Mouse (Mus musculus): ENCODE measurements at regions not wholly inside any gene's neighbourhood (a gene's known extent, or its start where the extent isn't known, plus 50 kb on each side); places are given as distances from the start of the nearest gene placed in this dataset.

DNA sequence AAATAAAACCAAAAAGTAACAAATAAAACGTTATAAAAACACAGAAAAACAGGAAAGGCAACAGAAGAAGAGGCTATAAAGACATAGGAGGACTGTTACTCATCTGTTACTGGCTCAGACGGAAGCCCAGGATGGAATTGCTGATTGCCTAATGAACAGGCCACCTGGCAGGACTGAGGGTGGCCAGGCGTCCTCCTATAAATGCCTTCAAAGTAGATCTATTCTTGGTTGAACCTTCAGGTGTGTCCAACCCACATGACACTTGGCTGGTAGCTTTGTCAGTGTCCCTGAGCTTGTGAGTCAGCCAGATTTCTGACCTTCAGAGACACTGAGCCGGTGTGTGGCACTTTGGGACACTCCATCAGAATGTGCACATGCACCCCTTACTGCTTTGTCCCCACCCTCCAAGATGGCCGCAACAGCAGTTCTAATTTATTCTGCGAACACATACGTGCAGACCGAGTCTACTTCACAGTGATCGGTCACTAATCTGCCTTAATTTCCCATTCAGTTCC is 222.5 kb upstream of the Runx1 start:
- no peak for DNase-seq

DNA sequence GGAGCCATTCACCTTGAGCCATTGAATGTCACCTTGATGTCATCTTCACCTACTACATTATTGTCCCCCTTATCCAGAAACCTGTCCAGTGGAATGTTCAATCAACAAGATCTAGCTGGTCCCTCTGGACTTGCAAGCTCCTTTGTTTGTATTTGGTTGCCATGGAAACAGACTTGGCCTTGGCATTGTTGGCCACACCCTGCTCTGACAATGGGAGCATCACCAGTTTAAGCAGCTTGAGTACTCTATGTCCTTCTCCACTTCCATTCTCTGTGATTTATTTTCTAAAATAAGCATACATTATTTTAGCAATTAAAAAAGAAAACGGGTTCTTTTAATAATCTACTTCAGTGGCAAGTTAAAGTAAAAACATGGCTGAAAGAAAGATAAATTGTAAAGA is 221.6 kb upstream of the Runx1 start:
- DNase-seq = no peak

DNA sequence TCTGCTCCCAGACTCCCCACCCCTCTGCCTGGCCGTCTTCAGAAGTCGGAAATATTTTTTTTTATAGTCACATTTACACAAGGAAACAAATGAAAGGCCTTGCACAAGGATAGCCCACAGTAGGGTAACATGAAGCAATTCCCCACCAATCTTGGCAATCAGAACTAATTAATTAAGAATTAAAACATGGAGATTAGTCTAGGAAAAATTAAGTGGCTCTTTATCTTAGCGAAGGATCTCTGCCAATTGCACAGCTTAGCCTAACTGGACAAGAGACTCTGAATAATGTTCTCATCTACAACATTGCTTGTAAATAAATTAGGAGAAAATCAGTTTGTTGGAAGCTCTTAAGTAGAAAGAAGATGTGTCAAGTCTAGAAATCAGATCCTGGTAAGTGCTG is 220.3 kb upstream of the Runx1 start:
- no peak for DNase-seq

DNA sequence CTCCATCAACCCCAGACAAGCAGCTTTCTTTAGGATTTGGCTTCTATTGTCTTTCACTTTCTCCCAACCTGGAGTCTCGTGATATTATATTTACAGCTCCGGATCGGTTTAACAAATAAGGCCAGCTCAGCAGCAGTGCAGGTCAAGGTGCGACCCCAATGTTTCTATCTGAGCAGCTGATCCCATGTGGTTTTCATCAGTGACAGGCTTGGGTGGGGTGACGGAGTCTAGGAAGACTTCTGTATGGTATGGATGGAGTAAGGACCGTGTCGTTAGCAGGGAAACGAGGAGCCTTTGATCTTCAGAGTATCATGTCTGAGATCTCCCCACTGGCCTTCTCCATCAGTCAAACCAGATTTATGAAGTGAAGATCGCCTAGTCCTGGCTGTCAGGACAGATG is 217.4 kb upstream of the Runx1 start:
- DNase-seq = no peak

DNA sequence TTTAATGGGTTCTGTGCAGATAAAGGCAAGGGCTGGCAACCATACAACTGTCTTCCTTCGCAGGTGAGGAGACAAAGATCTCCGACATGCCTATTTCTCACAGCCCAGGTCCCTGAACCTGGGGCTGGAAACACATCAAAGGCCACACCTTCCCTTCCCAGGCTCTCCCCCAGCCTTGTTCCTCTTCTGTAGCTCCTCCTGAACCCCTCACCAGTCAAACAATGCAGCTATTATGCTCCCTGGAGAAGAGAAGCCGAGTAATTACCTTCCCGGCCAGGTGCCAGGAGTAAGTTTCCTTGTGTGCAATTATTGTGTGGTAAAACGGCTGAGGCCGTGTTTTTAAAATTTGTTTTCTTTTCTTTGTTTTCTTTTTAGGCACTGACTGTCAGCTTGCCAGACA is 217.0 kb upstream of the Runx1 start:
- DNase-seq = no peak

DNA sequence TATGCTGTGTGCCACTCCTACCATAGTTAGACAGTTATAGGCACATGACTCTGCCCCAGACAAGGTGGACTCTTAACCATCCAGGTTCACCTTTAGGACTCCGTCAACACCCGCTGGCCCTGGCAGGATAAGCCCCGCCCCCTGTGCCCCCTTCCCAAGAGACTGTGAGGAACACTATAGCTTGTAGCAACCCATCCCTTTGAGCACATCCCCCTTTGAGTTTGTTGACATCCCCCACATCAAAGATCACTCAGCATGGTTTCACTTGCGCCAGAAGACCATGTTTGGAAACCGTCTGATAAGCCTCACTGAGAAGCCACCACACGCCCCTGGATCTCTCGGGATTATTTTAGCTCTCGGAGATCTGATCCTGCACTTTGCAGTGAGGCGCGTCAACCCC is 216.5 kb upstream of the Runx1 start:
- DNase-seq = no peak

DNA sequence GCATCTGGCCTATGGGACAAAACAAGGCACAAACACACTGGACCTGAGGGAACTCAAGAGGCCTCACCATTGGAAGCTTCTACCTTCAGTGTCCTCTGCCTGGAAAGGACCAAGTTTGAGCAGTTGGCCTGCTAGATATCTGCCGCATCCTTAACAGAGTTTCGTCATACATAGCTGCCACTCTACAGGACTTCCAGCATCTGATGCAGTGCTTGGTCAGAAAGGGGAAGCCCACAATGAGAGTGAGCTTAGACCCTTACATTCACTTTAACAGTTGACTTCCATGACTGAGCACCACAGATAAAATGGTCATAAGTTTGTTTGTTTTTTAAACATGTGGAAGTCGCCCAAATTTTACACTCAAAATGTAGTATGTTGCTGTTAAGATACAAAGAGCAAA is 215.9 kb upstream of the Runx1 start:
- no peak for DNase-seq

DNA sequence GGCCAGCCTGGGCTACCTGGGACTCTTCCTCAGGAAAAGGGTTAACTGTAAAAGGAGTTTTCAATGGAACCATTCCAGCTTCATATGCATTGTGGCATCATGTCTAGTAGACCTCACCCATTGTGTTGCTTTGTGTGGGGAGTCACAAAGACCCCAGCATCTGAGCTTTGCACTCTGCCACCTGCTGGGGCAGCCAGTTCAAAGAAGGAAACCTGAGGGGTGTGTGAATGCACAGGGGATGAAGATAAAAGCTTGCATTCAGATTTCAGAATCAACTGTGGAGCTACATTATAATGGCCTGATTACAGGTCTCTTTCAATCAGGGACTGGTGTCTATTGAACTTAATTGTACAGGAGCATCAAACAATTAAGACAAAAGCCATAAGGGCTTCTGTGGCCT is 215.4 kb upstream of the Runx1 start:
- DNase-seq = no peak

DNA sequence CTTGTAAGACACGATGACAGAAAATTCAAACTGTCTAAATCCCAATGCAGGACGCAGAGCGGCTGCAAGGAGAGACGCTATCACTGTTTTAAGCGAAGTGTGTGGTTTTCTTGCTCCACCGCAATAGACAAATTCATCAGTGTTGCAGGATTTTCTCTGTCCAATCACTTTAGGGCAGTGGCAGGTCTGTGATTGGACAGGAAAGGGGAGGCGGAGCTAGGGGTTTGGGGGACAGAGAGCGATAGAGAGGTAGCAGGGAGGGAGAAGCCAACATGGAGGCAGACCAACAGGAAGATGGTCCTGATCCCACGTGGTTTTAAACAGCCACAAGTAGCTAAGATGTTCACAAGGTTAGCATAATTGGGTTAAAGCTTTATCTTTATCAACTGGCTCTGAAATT is 209.7 kb upstream of the Runx1 start:
- DNase-seq = no peak

DNA sequence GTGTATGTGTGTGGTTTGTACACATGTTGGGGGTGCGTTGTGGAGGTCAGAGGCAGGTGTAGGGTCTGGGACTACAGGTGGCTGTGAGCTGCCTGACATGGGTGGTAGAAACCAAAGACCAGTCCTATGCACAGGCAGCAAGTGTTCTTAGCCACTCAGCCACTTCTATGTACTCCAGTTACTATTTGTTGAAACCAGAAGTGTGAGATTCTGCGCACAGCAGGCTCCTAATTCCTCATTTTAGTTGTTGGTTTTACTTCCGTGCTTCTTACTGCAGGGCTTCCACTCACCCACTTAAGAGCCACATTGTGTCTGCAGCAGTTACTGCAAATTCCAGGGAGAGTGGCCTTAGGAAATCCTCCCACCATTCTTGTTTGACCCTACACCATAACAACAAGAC is 208.0 kb upstream of the Runx1 start:
- DNase-seq = no peak

DNA sequence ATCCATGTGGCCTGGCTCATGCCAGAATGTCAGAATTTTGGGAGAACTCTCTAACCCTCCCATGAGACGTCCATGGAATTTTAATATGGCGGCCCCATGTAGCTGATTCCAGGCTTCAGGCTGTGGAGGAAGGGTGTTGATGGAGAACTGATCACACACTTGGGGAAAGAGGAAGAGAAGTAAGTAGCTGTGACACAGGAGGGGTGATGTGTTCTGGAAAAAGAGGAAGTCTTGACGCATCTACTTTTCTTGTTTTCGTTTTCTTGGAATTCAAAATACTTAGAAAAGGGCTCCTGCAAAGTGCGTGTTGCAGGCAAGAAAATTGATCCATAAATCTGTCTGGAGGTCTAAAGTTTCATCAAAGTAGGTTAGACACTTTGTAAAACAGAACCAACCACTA is 205.7 kb upstream of the Runx1 start:
- DNase-seq = no peak

DNA sequence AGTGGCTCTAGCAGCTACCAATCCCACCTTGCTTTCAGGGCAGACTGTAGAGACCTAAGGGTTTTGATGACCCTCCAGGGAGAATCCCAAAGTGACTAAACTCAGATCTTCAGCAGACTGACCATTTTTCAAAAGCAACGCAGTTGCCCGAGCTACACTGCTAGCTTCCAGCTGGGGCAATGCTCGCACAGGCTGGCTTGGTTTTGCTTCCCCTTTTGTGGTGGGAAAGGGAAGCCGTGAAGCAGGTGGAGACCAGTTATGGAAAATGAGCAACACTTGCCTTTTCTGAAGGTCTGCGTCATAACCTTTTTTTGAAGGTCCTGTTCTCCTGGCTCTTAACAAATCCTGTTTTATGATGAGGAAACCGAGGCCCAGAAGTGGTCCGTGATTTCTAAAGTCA is 202.7 kb upstream of the Runx1 start:
- DNase-seq = peak; percentile 3

DNA sequence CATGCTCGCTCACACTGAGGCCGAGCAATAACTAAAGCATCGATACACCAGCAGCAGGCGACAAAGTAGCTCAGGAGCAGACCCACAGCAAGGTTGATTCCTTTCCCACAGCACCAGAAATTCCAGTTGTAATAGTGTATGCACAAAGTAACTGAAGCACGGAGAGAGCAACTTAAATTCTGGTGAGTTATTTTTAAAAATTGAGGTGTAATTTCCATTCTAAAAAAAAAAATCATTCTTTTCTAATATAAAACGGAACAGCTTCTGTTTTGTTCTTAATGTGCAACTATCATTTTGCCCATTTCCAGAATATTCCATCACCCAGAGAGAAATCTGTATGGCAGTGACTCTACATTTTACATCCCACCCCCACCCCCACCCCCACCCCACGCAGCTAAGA is 202.1 kb upstream of the Runx1 start:
- DNase-seq = no peak

DNA sequence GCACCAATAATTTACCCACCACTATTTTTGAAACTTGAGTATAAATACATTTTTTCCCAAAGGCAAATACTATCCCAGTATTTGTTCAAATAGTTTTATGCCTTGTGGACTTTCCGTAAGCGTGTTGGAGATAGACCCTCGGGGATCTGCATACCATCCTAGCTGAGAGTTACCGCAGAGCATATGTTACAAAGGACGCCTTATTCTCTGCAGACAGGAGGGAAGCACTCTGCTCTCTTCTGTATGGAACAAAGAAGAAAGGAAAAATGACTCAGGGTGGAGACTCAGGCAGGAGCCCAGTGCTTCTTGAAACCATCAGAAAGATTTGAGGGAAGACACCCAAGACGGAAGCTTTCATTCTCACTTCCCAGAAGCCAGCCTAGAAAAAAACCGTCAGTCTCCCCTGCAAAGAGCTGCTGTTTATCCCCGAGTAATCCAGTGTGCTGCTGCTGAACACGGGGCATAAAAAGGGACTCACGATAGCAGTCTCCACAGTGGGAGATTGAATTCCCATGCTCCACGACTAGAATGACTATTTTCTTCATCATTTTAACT is 200.2 kb upstream of the Runx1 start:
- no peak for DNase-seq

DNA sequence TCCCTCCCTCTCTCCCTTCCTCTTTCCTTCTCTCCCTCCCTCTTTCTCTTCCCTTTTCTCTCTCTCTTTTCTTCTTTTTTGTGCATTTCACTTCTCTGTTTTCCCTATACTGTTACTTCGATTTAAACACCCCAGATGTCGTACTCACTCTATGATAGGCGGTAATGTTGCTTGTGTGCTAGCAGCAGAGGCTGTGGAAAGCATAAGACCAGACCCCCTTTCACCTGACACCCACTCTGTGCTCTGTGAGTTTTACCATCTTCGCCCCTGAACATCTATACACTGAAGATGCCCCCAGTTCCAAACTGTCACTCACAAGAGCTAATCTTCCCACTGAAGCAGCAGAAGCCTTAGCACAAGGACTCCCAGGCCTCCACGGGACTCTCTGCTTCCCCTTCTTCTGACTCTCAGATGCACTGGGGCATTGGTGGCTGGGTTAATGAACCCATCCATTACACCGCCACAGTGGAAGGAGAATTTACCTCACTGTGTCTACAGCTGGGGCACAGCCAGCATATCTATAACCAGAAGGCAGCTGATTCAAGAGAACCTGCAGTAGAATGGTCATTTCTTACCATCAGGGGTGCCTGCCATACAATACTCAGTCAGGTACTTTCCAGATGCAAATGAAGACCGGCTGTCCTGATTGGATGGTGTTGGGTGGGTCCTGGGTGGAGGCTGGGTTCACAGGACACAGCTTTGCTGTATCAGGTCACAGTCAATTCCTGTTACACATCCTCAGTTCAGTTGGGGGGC is 194.0 kb upstream of the Runx1 start:
- no peak for DNase-seq

DNA sequence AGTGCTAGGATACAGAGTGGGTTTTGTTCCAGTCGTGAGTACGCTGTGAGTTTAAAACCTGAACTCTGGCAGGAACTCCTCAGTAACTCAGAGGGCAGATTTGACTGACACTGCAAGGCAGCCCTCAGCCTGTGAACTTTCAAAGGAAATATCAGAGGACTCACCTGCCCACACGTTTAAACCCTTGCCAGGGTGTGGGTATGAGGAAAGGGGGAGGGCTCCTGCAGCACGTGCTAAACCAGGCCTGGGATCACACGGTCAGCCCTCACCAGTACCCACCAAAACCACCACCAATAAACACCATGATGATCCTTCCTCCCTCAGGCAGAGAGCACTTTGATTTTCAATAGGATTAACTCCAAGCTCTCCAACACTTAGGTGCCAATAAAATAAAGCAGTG is 192.8 kb upstream of the Runx1 start:
- DNase-seq = no peak

DNA sequence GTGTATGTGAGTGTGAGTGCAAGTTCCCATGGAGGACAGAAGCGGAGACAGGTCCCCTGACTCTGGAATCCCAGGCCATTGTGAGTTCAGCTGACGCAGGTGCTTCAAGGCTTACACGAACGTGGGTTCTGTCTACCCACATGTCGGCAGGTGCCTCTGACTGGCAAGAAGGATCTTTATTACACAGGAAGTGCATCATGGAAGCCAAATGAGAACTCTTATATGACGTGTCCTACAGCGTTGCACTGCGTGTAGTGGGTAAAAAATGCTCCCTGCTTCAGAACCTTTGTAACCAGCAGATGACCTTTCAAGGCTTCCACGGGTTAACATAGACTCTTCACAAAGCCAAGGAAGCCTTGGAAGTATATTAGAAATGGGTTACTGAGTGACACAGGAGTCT is 191.1 kb upstream of the Runx1 start:
- no peak for DNase-seq

DNA sequence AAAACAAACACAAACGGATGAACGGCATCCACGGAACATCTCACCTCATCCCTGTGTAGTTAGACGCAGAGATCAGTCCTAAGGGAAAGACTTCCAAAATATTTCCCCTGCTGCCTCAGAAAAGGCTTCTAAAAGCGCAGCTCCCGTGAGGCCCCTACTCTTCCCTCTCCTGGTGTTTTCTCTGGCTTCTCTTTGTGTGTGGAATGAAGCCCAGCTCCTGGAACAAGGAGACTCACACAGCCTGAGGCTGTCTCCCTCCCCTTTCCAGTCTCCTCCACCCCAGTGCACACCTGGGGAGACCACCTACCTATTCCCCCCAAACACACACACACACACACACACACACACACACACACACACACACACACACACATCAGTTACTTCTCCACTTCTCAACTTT is 189.7 kb upstream of the Runx1 start:
- no peak for DNase-seq

DNA sequence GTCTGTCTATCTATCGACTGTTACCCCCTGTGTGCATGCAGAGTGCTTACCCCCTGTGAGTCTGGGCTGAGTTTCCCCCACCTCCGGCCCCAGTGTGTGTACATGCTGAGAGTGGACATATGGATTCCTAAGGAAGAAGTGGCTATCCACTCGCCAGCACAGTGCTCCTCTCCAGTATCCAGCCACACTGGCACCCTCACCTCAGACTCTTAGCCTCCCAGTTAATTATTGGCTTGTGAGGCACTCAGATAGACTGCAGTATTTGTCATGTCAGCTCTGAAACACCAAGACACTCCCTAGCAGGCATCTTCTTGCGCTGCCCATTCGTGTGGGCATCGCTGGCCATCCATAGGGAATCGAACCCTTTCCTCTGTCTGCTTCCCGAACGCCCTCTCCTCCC is 189.0 kb upstream of the Runx1 start:
- DNase-seq = no peak

DNA sequence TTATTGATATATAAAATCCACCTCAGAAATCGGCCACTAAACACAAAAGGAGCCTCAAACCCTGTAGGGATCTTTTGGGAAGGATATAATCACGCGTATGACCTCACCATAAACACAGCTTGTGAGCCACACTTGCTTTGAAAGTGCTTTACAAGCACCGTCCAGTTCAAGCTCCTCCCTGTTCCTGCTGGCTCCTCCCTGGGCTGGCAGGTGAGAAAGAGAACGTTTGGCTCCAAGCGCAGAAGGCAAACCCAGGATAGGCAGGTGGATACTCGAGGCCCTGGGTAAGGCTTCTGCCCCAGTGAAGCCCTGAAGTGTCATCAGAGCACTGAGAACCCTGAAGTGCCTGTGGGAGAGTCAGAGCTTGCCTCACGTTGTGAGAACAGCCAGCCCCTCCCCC is 187.9 kb upstream of the Runx1 start:
- no peak for DNase-seq

DNA sequence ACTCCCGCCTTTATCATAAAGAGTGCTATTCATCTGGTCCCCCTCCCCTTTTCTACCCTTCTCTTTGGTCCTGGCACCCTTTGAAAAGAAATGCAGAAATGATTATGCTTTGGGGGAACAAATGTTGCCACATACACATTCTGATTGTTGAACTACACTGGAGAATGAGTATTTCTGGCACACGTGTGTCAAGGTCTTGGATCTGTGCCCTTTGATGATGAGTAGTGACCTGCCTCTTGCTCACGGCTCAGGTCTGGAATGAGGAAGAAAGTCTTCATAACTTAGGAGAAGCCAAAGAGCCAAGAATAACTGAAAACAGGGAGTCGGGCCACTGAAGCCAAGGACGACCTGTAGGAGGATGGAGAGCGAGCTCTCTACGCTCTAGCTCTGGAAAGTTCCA is 187.3 kb upstream of the Runx1 start:
- DNase-seq = no peak

DNA sequence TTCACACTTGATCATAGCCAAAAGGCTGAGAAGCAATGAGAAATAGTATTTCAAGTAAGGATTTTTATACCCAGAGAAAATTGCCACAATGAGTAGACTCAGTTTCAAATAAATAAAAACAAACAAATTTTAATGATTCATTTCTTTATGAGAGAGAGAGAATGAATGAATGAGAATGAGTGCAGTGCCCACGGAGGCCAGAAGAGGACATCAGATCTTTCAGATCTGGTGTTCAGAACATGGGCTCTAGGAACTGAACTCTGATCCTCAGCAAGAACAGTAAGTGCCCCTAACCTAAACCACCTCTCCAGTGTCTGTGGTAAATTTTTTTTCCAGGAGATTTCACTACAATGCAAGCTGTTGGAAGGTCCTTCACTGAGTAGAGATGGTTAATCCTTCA is 185.5 kb upstream of the Runx1 start:
- no peak for DNase-seq

DNA sequence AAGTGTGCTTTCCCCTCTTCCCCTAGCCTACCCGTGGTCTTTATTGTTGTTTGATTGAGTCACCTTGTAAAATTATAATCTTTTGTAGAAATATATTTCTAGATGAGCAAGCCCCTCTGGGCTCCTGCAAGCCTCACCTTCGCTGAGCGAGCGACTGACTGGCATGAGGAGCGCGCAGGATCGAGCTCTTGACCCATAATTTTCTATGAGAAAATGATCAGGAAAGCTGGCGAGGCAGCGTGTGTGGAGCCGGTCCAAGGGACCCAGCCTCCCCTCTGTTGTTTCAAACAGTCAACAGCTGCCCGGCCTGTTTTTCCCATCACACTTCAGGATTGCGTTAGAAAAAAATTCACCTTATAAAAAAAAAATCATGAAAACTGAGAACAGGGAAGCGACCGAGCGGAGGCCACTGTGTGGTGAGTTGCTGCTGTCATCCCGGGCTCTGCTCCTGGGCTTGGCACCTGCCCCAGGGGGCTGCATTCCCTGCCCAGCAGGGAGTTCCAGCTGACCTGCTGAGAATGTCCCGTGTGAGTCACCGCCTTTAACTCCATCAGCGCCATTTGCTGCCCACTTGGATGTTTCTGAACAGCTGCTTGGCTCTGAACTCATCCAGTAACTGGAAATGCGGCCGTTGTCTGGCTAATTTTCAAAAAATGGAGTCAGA is 180.5 kb upstream of the Runx1 start:
- peak; percentile 22 for DNase-seq

DNA sequence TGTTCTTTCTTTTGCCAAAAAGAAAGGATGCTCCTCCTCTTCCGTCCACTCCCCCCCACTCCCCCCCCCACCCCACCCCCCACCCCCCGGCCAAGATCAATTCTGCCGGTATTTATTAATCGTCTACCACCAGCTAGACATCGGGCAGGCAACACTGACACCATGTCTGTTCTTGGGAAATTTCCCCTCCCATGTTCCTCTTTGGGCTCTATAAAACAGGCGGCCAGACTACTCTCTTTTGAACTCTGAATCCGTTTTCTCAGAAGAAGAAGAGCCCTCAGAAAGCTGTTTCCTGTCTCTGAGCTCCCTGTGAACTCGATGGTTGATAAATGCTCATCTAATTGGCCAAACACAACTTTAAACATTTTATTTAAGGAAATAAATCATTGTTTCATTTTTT is 179.5 kb upstream of the Runx1 start:
- DNase-seq = no peak

DNA sequence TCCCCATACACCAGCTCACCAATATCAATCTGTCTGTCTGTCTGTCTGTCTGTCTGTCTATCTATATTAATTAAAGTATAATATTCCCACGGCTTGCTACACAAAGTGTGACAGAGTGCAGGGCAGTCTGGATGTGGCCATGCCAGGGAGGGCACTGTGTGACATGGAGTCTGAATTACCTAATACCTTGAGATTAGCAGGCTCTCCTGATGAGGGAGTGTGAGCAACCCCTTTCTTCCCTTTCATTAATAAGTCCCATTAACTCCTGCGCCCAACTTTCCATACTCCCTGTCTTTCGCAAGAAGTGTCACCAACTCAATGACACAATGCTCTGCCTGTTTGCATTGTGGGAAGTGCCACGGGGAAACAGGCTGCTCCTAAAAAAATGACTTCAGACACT is 177.9 kb upstream of the Runx1 start:
- DNase-seq = no peak

Measured in kidney, adult 11 months (tissue).